Mouse (Mus musculus): ENCODE data around the gene Gabrb3. TPM values are rescaled to one million over a fixed set of nuclear protein-coding genes. Genes with fewer than 3 reads are reported as not detected.

Gabrb3 gene
- polyA plus RNA-seq, 1 experiment: 81.5 TPM

- peaks cover 1% of the 10 kb centered on the region; the same call in 1 of the 2 replicates for H3K4me1 ChIP-seq (ENCODE audit: control insufficient read depth, insufficient read depth, low read length)
- no peak overlapping the region for H3K27ac ChIP-seq (ENCODE audit: insufficient read depth, low read length)
- H3K4me3 ChIP-seq (ENCODE audit: insufficient read depth, low read length): no peak overlapping the region
- TF ChIP-seq POLR2A (IDR thresholded peaks at IDR 0.05; ENCODE audit: extremely low read depth, insufficient read depth, low read length) (no peak), CTCF (IDR thresholded peaks at IDR 0.05; ENCODE audit: extremely low read depth, insufficient read depth, low read length) (peak; percentile 36; the same call in 1 of the 2 replicates)
Observed at GRCm38 (mm10) chr7:57512955-57513354, 93.5 kb downstream of the Gabrb3 start.

GRCm38 (mm10) chr7:57529451-57529850 is 110.0 kb downstream of the Gabrb3 start:
- Histone ChIP-seq H3K4me3 (ENCODE audit: insufficient read depth, low read length) (no peak overlapping the region), H3K4me1 (ENCODE audit: control insufficient read depth, insufficient read depth, low read length) (peaks cover 5% of the 10 kb centered on the region), H3K27ac (ENCODE audit: insufficient read depth, low read length) (no peak overlapping the region)
- no peak for TF ChIP-seq CTCF (IDR thresholded peaks at IDR 0.05; ENCODE audit: extremely low read depth, insufficient read depth, low read length)
- TF ChIP-seq POLR2A (IDR thresholded peaks at IDR 0.05; ENCODE audit: extremely low read depth, insufficient read depth, low read length): no peak

- no peak overlapping the region for H3K27ac ChIP-seq (ENCODE audit: insufficient read depth, low read length)
- TF ChIP-seq POLR2A (IDR thresholded peaks at IDR 0.05; ENCODE audit: extremely low read depth, insufficient read depth, low read length): no peak
- no peak for TF ChIP-seq CTCF (IDR thresholded peaks at IDR 0.05; ENCODE audit: extremely low read depth, insufficient read depth, low read length)
- H3K4me3 ChIP-seq (ENCODE audit: insufficient read depth, low read length): no peak overlapping the region
- peaks cover 5% of the 10 kb centered on the region for H3K4me1 ChIP-seq (ENCODE audit: control insufficient read depth, insufficient read depth, low read length)
Observed at GRCm38 (mm10) chr7:57529954-57530353, 110.5 kb downstream of the Gabrb3 start.

- TF ChIP-seq CTCF (IDR thresholded peaks at IDR 0.05; ENCODE audit: extremely low read depth, insufficient read depth, low read length) (no peak), POLR2A (IDR thresholded peaks at IDR 0.05; ENCODE audit: extremely low read depth, insufficient read depth, low read length) (no peak)
Observed at GRCm38 (mm10) chr7:57532676-57533075, 113.2 kb downstream of the Gabrb3 start.

GRCm38 (mm10) chr7:57538565-57538964 is 119.1 kb downstream of the Gabrb3 start:
- H3K27ac ChIP-seq (ENCODE audit: insufficient read depth, low read length): no peak overlapping the region
- H3K4me1 ChIP-seq (ENCODE audit: control insufficient read depth, insufficient read depth, low read length): no peaks in the 10 kb centered on the region
- TF ChIP-seq CTCF (IDR thresholded peaks at IDR 0.05; ENCODE audit: extremely low read depth, insufficient read depth, low read length): peak; percentile 16; the same call in 1 of the 2 replicates
- no peak for TF ChIP-seq POLR2A (IDR thresholded peaks at IDR 0.05; ENCODE audit: extremely low read depth, insufficient read depth, low read length)
- no peak overlapping the region for H3K4me3 ChIP-seq (ENCODE audit: insufficient read depth, low read length)

More at GRCm38 (mm10) chr7:57532676-57533075, 113.2 kb downstream of the Gabrb3 start:
- Histone ChIP-seq H3K4me3 (ENCODE audit: insufficient read depth, low read length) (no peak overlapping the region), H3K4me1 (ENCODE audit: control insufficient read depth, insufficient read depth, low read length) (peaks cover 5% of the 10 kb centered on the region), H3K27ac (ENCODE audit: insufficient read depth, low read length) (no peak overlapping the region)

GRCm38 (mm10) chr7:57560732-57561436 is 141.4 kb downstream of the Gabrb3 start:
- H3K4me1 ChIP-seq (ENCODE audit: control insufficient read depth, insufficient read depth, low read length): no peaks in the 10 kb centered on the region
- TF ChIP-seq CTCF (IDR thresholded peaks at IDR 0.05; ENCODE audit: extremely low read depth, insufficient read depth, low read length) (no peak), POLR2A (IDR thresholded peaks at IDR 0.05; ENCODE audit: extremely low read depth, insufficient read depth, low read length) (no peak)
- H3K4me3 ChIP-seq (ENCODE audit: insufficient read depth, low read length): no peak overlapping the region
- no peak overlapping the region for H3K27ac ChIP-seq (ENCODE audit: insufficient read depth, low read length)

GRCm38 (mm10) chr7:57564403-57564802 is 144.9 kb downstream of the Gabrb3 start:
- no peak overlapping the region for H3K4me3 ChIP-seq (ENCODE audit: insufficient read depth, low read length)
- no peak for TF ChIP-seq POLR2A (IDR thresholded peaks at IDR 0.05; ENCODE audit: extremely low read depth, insufficient read depth, low read length)
- TF ChIP-seq CTCF (IDR thresholded peaks at IDR 0.05; ENCODE audit: extremely low read depth, insufficient read depth, low read length): no peak
- H3K4me1 ChIP-seq (ENCODE audit: control insufficient read depth, insufficient read depth, low read length): no peaks in the 10 kb centered on the region
- no peak overlapping the region for H3K27ac ChIP-seq (ENCODE audit: insufficient read depth, low read length)

- Histone ChIP-seq H3K4me1 (ENCODE audit: control insufficient read depth, insufficient read depth, low read length) (peaks cover 7% of the 10 kb centered on the region), H3K4me3 (ENCODE audit: insufficient read depth, low read length) (peak overlapping the region; percentile 92), H3K27ac (ENCODE audit: insufficient read depth, low read length) (peak overlapping the region; percentile 100)
- TF ChIP-seq CTCF (IDR thresholded peaks at IDR 0.05; ENCODE audit: extremely low read depth, insufficient read depth, low read length) (no peak), POLR2A (IDR thresholded peaks at IDR 0.05; ENCODE audit: extremely low read depth, insufficient read depth, low read length) (peak; percentile 60; the same call in 1 of the 2 replicates)
Observed at GRCm38 (mm10) chr7:57590451-57591248, 171.2 kb downstream of the Gabrb3 start.

- TF ChIP-seq CTCF (IDR thresholded peaks at IDR 0.05; ENCODE audit: extremely low read depth, insufficient read depth, low read length) (no peak), POLR2A (IDR thresholded peaks at IDR 0.05; ENCODE audit: extremely low read depth, insufficient read depth, low read length) (no peak)
- peaks cover 7% of the 10 kb centered on the region for H3K4me1 ChIP-seq (ENCODE audit: control insufficient read depth, insufficient read depth, low read length)
- peak overlapping the region; percentile 100 for H3K27ac ChIP-seq (ENCODE audit: insufficient read depth, low read length)
- H3K4me3 ChIP-seq (ENCODE audit: insufficient read depth, low read length): peak overlapping the region; percentile 92
Observed at GRCm38 (mm10) chr7:57591249-57591577, 171.7 kb downstream of the Gabrb3 start.
